Mouse (Mus musculus) liver, embryonic 11.5 days (tissue): Measurements from ENCODE around the gene Trim30a. TPM values are rescaled to one million over a fixed set of nuclear protein-coding genes. Genes with fewer than 3 reads are reported as not detected.
"Not testable (repeated sequence)": the region's sequence is repeated elsewhere in the genome, so short reads cannot be mapped to it uniquely, and the experiment has no call there.

Experiments used
- ATAC-seq: fragments of 200-750 bp; cut with Nextera tagmentation; replicated peaks from 2 replicates; pipeline ENCODE4 v1.8.0; 2017; ENCODE audit warnings: moderate number of reproducible peaks, mild to moderate bottlenecking, moderate TSS enrichment, moderate library complexity; ENCODE audit not compliant: low FRiP score
- DNase-seq: peaks from one replicate; pipeline ENCODE4 v3.0.0-alpha.2; 2017; ENCODE audit warnings: low spot score
- H3K27ac ChIP-seq: fragments of 300-500 bp; sonication (generic); 2 replicates; pipeline ENCODE4 v1.5.1; 2014; ENCODE audit warnings: mild to moderate bottlenecking, low read depth, low read length, control low read depth
- H3K27me3 ChIP-seq: fragments of 300-500 bp; sonication (generic); replicated peaks from 2 replicates; pipeline ENCODE4 v1.6.1; 2014; ENCODE audit warnings: low read length, mixed read lengths; ENCODE audit not compliant: control insufficient read depth, insufficient read depth
- H3K36me3 ChIP-seq: fragments of 300-500 bp; sonication (generic); 2 replicates; pipeline ENCODE4 v1.6.1; 2014; ENCODE audit warnings: mild to moderate bottlenecking, low read length, moderate library complexity, mixed read lengths; ENCODE audit not compliant: control insufficient read depth, insufficient read depth
- H3K4me1 ChIP-seq: fragments of 300-500 bp; sonication (generic); replicated peaks from 2 replicates; pipeline ENCODE4 v1.6.1; 2014; ENCODE audit warnings: low read length, mixed read lengths; ENCODE audit not compliant: control insufficient read depth, insufficient read depth
- H3K4me2 ChIP-seq: fragments of 300-500 bp; sonication (generic); 2 replicates; pipeline ENCODE4 v1.6.1; 2014; ENCODE audit warnings: mild to moderate bottlenecking, control low read depth, moderate library complexity
- H3K4me3 ChIP-seq: fragments of 300-500 bp; sonication (generic); 2 replicates; pipeline ENCODE4 v1.5.1; 2014; ENCODE audit warnings: low read depth, low read length, control low read depth
- H3K9ac ChIP-seq: fragments of 300-500 bp; sonication (generic); 2 replicates; pipeline ENCODE4 v1.6.1; 2014; ENCODE audit warnings: low read depth, low read length, control low read depth
- H3K9me3 ChIP-seq: fragments of 300-500 bp; sonication (generic); 2 replicates; pipeline ENCODE4 v1.6.1; 2016; ENCODE audit warnings: low read length, inconsistent platforms, mixed read lengths; ENCODE audit not compliant: control insufficient read depth
- WGBS: fragments of 180-500 bp; shearing (Covaris S2); extraction: QIAGEN DNeasy Blood & Tissue Kit; methylation state at CpG from one replicate; pipeline ENCODE4 v1.1.7; 2014; 5-methylcytosine and 5-hydroxymethylcytosine counted together
- polyA plus RNA-seq: library from polyadenylated mRNA; unstranded; fragments of >200 nt; fragmentation: Nextera tagmentation; extraction: Ambion mirVana; gene quantifications from 2 replicates; pipeline ENCODE4 v1.2.1, GENCODE M21; 2014

The Trim30a gene
- 1.6 and 2.3 TPM in 2 replicates for polyA plus RNA-seq

GRCm38 (mm10) chr7:104465065-104465744, at the start of gene Trim30a:
Trim30a (minus strand) TSS chr7:104465193.
- 41% methylated on average over 3 of the region's 3 CpGs for WGBS
- no peak within 1 kb of the TSS for H3K9ac ChIP-seq
- no peaks in the 10 kb centered on the region for H3K4me1 ChIP-seq
- DNase-seq (no peak), ATAC-seq (peak; percentile 78)
- H3K27me3 ChIP-seq, result no peaks in the 10 kb centered on the region
- H3K27ac ChIP-seq, result no peak within 1 kb of the TSS
- peak within 1 kb of the TSS; percentile 33; the same call in 1 of the 2 replicates for H3K4me2 ChIP-seq
- no peak within 1 kb of the TSS for H3K4me3 ChIP-seq
- no peaks in the 10 kb centered on the region for H3K36me3 ChIP-seq
- H3K9me3 ChIP-seq, result no peaks in the 10 kb centered on the region

DNA sequence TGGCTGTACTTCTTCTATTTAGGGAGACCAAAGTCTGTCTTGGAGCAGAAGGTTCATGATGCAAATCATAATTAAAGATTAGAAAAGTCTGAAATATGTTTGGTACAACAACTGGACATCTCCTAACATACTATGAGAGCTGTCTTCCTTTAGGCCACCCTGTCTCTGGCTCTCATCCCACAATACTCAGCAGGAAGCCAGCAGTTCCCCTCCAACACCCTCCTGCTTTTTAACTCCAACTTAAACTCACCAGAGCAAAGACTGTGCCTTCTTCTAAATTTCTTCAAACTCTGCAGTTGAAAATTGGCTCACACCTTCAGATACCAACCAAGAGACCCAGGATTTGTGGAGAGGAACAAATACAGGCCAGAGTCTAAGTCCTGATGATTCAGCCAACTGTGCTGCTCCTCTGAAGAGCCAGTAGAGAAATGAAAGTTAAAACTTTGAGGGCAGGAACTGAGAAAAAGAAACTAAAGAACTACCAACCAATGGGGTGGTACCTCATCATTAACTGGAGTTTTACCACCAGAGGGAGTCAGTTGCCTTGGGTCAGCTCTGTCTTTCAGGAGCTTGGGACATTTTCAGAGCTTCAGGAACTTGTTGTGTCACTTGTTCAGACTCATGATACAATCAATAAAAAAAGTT, 42.5 kb upstream of the Trim30a start, which contains the start of gene Trim30d:
Trim30d (minus strand) TSS at position 429 of the 645 bp plus-strand sequence.
- not testable (repeated sequence) for ATAC-seq

DNA sequence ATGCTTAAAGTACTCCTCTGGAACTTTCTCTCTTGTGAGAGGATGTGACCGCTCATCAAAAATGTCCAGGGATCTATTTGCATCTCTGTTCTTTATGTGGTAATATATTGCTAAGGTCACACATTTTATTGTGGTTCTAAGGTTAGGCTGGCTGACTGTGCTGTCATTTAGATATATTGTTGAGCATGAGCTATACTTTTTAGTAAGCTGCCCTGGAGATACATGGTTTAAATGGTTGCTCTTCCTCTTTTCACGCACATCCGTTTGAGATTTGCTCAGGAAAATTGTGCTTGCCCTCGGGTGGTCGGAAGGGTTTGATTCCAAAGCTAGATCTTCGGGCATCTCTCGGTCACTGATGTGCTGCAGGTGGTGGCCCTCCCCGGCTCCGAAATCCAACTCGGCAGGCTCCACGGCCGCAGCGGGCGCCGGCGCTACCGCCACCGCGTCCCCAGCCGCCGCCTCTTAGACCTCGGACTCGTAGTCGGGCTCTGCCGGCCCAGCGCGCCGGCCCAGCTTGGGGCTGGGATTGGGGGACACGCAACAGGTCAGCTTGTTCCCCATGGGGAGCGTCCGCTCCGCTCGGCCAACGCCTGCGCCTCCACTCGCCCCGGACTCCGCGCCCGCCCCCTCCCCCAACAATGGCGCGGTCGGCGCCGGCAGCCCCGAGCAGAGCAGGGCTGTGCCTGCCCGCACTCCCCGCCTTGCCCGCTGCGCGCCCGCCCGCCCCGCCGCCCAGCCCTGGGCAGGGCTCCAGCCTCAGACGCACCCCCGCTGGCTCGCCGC, 36.8 kb upstream of the Trim30a start:
- 3% methylated on average over 57 of the region's 59 CpGs for WGBS
- DNase-seq (peak; percentile 51), ATAC-seq (peak; percentile 88)
- Histone ChIP-seq H3K27ac (no peak overlapping the region), H3K4me2 (peak overlapping the region; percentile 60), H3K36me3 (no peaks in the 10 kb centered on the region), H3K4me3 (peak overlapping the region; percentile 49), H3K27me3 (no peaks in the 10 kb centered on the region), H3K9me3 (no peaks in the 10 kb centered on the region), H3K4me1 (no peaks in the 10 kb centered on the region), H3K9ac (no peak overlapping the region; the same call in 1 of the 2 replicates)

More for the DNA sequence above, 42.5 kb upstream of the Trim30a start, which contains the start of gene Trim30d:
- H3K4me1 ChIP-seq, H3K36me3 ChIP-seq, H3K27ac ChIP-seq, H3K9me3 ChIP-seq, H3K4me2 ChIP-seq, H3K9ac ChIP-seq, H3K4me3 ChIP-seq, H3K27me3 ChIP-seq, DNase-seq: not testable (repeated sequence)

DNA sequence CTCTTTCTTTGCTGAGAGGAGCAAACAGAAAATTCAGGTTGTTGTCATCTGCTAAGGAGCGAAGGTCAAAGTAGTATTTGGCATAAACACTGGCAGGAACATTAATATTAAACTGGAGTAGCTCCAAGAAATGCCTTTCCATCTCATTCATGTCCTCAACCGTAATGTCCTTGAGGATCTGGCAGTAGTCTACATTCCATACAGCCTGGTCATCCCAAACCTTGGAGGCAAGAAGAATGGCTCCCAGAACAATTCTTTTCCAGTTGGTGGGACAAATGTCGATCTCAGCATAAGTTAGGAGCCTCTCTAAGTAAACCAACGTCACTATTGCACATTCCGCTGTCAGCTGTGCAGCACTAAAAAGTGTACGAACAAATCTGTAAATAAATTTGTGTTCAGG, 36.2 kb upstream of the Trim30a start:
- H3K9ac ChIP-seq, ATAC-seq, H3K9me3 ChIP-seq, H3K27me3 ChIP-seq, DNase-seq, H3K4me3 ChIP-seq, H3K4me2 ChIP-seq, H3K36me3 ChIP-seq, H3K4me1 ChIP-seq, H3K27ac ChIP-seq: not testable (repeated sequence)
- 70% methylated on average over 6 of the region's 6 CpGs for WGBS

DNA sequence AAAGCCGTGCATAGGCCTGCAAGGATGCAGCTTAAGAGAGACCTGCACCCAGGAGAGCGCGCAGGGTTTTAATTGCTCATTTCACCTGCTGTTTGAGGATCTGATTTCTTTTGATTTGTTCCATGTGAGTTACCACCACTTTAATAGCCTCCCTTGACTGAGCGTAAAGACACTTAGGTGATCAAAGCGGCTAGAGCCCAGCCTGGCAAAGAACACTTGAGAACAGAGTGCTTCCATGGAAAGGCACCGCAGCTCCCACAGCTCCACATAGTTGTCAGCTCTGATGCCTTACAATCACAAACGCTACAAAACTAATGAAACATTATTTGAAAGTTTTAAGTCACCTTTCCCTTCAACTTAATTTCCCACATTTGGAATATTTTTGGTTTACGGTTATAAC, 34.5 kb upstream of the Trim30a start:
- H3K27me3 ChIP-seq, ATAC-seq, H3K27ac ChIP-seq, H3K36me3 ChIP-seq, H3K4me2 ChIP-seq, H3K4me3 ChIP-seq, H3K9ac ChIP-seq, H3K9me3 ChIP-seq, H3K4me1 ChIP-seq, DNase-seq: not testable (repeated sequence)
- 83% methylated on average over 6 of the region's 8 CpGs for WGBS

GRCm38 (mm10) chr7:104445961-104446645, 18.9 kb downstream of the Trim30a start:
- H3K36me3 ChIP-seq, result no peaks in the 10 kb centered on the region
- H3K4me2 ChIP-seq, result peak overlapping the region; percentile 37; the same call in 1 of the 2 replicates
- no peak overlapping the region for H3K9ac ChIP-seq
- no peaks in the 10 kb centered on the region for H3K9me3 ChIP-seq
- no peaks in the 10 kb centered on the region for H3K4me1 ChIP-seq
- DNase-seq, result no peak
- H3K4me3 ChIP-seq, result no peak overlapping the region
- 28% methylated on average over 2 of the region's 2 CpGs for WGBS
- peak; percentile 70 for ATAC-seq
- H3K27me3 ChIP-seq, result no peaks in the 10 kb centered on the region
- no peak overlapping the region for H3K27ac ChIP-seq

GRCm38 (mm10) chr7:104404460-104404950, 60.5 kb downstream of the Trim30a start:
- no peak overlapping the region for H3K9ac ChIP-seq
- H3K9me3 ChIP-seq, result no peaks in the 10 kb centered on the region
- no peaks in the 10 kb centered on the region for H3K36me3 ChIP-seq
- no peaks in the 10 kb centered on the region for H3K4me1 ChIP-seq
- no peak overlapping the region for H3K4me2 ChIP-seq
- 87% methylated on average over 3 of the region's 3 CpGs for WGBS
- no peaks in the 10 kb centered on the region for H3K27me3 ChIP-seq
- H3K27ac ChIP-seq, result no peak overlapping the region
- H3K4me3 ChIP-seq, result no peak overlapping the region
- DNase-seq (no peak), ATAC-seq (no peak)

- H3K4me2 ChIP-seq, result no peak overlapping the region
- H3K4me3 ChIP-seq, result no peak overlapping the region
- H3K27me3 ChIP-seq, result no peaks in the 10 kb centered on the region
- H3K4me1 ChIP-seq, result no peaks in the 10 kb centered on the region
- ATAC-seq, result no peak
- H3K9ac ChIP-seq, result no peak overlapping the region
- no peak for DNase-seq
- no peaks in the 10 kb centered on the region for H3K36me3 ChIP-seq
- no peak overlapping the region for H3K27ac ChIP-seq
- H3K9me3 ChIP-seq, result no peaks in the 10 kb centered on the region
These were observed 63.9 kb downstream of the Trim30a start for GRCm38 (mm10) chr7:104401140-104401539.
